Mouse (Mus musculus): Measurements from ENCODE around the gene Cchcr1. TPM values are rescaled to one million over a fixed set of nuclear protein-coding genes. Genes with fewer than 3 reads are reported as not detected.
"Not testable (repeated sequence)": the region's sequence is repeated elsewhere in the genome, so short reads cannot be mapped to it uniquely, and the experiment has no call there.

Cchcr1 gene
- polyA plus RNA-seq, 1 experiment from 2014 or later: 2.4 TPM

DNA sequence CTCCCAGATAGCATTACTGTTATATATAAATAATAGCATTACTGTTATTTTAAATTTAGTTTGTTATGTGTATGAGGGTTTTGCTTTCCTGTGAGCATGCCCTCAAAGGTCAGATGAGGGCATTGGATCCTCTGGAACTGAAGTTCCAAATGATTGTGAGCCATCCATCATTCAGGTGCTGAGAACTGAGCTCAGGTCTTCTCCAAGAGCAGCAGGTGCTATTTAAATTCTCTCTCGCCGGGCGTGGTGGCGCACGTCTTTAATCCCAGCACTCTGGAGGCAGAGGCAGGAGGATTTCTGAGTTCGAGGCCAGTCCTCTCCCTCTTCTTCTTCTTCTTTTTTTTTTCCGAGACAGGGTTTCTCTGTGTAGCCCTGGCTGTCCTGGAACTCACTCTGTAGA, 19.8 kb upstream of the Cchcr1 start:
- Histone ChIP-seq H3K27me3 (ENCODE audit: control insufficient read depth, insufficient read depth, low read length) (no peaks in the 10 kb centered on the region), H3K9ac (replicated peaks; ENCODE audit: low read depth, low read length) (no peak overlapping the region), H3K4me3 (ENCODE audit: low read depth, low read length) (no peak overlapping the region), H3K27ac (ENCODE audit: low read depth, low read length) (no peak overlapping the region), H3K4me1 (ENCODE audit: control insufficient read depth, insufficient read depth, low read length) (no peaks in the 10 kb centered on the region), H3K36me3 (ENCODE audit: control insufficient read depth, insufficient read depth, low read length) (no peaks in the 10 kb centered on the region), H3K4me2 (ENCODE audit: low read depth, low read length) (no peak overlapping the region), H3K9me3 (ENCODE audit: control insufficient read depth, low read length) (no peaks in the 10 kb centered on the region)
- no peak for ATAC-seq (ENCODE audit: low read depth)
- WGBS: 94% methylated on average over 7 of the region's 7 CpGs

GRCm38 (mm10) chr17:35502226-35502625, 14.7 kb upstream of the Cchcr1 start:
- ATAC-seq (ENCODE audit: low read depth): no peak

DNA sequence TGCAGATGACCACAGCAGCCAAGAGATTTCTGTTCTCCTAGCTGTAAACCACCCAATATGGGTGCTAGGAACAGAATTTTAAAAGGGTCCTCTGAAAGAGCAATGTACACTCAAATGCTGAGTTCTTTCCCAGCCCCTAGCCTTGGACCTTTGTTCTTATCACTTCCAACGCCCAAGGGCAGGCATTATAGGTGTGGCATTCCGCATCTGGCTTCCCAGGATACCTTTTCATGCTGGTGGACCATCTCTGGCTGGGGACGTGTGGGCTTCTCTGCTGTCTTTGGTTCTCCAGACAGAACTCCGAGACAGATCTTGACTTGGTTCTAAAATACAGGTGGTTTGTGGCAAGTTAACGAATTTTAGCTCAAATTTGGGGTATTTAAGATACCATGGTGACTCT, 14.1 kb upstream of the Cchcr1 start:
- Histone ChIP-seq H3K27me3 (ENCODE audit: control insufficient read depth, insufficient read depth, low read length) (no peaks in the 10 kb centered on the region; the same call in 1 of the 2 replicates), H3K9me3 (ENCODE audit: control insufficient read depth, low read length) (no peaks in the 10 kb centered on the region), H3K4me3 (ENCODE audit: low read depth, low read length) (no peak overlapping the region), H3K4me1 (ENCODE audit: control insufficient read depth, insufficient read depth, low read length) (no peaks in the 10 kb centered on the region), H3K36me3 (ENCODE audit: control insufficient read depth, insufficient read depth, low read length) (no peaks in the 10 kb centered on the region), H3K9ac (replicated peaks; ENCODE audit: low read depth, low read length) (no peak overlapping the region), H3K27ac (ENCODE audit: low read depth, low read length) (no peak overlapping the region), H3K4me2 (ENCODE audit: low read depth, low read length) (no peak overlapping the region)
- 53% methylated on average over 5 of the region's 5 CpGs for WGBS
- ATAC-seq (ENCODE audit: low read depth): no peak

More at GRCm38 (mm10) chr17:35502226-35502625, 14.7 kb upstream of the Cchcr1 start:
- no peak overlapping the region for H3K4me2 ChIP-seq (ENCODE audit: low read depth, low read length)
- no peak overlapping the region for H3K4me3 ChIP-seq (ENCODE audit: low read depth, low read length)
- 6% methylated on average over 6 of the region's 6 CpGs for WGBS
- H3K36me3 ChIP-seq (ENCODE audit: control insufficient read depth, insufficient read depth, low read length): no peaks in the 10 kb centered on the region
- no peaks in the 10 kb centered on the region for H3K4me1 ChIP-seq (ENCODE audit: control insufficient read depth, insufficient read depth, low read length)
- no peaks in the 10 kb centered on the region; the same call in 1 of the 2 replicates for H3K27me3 ChIP-seq (ENCODE audit: control insufficient read depth, insufficient read depth, low read length)
- H3K27ac ChIP-seq (ENCODE audit: low read depth, low read length): no peak overlapping the region
- no peaks in the 10 kb centered on the region for H3K9me3 ChIP-seq (ENCODE audit: control insufficient read depth, low read length)
- H3K9ac ChIP-seq (replicated peaks; ENCODE audit: low read depth, low read length): no peak overlapping the region

DNA sequence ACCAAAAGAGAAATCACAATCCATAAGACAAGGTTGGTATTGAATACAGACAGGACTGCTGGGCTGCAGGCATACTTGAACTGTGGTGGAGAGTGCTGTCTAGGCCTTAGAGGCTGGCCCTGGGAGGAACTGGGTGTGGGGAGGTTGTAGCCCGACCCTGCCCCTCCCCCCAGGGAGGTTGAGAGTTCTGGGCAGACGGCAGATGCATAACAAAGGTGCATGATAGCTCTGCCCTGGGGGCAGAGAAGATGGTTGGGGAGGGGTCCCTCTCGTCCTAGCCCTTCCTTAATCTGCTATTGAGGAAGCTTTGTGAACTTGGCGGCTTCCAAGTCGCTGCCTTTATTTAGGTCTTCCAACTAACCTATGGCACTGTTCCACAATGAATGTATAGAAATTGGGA, 13.1 kb upstream of the Cchcr1 start:
- ATAC-seq (ENCODE audit: low read depth): no peak
- WGBS: 27% methylated on average over 5 of the region's 5 CpGs
- no peak overlapping the region for H3K27ac ChIP-seq (ENCODE audit: low read depth, low read length)
- no peaks in the 10 kb centered on the region for H3K9me3 ChIP-seq (ENCODE audit: control insufficient read depth, low read length)
- no peak overlapping the region for H3K4me3 ChIP-seq (ENCODE audit: low read depth, low read length)
- H3K4me2 ChIP-seq (ENCODE audit: low read depth, low read length): no peak overlapping the region
- no peaks in the 10 kb centered on the region for H3K4me1 ChIP-seq (ENCODE audit: control insufficient read depth, insufficient read depth, low read length)
- H3K27me3 ChIP-seq (ENCODE audit: control insufficient read depth, insufficient read depth, low read length): no peaks in the 10 kb centered on the region; the same call in 1 of the 2 replicates
- H3K36me3 ChIP-seq (ENCODE audit: control insufficient read depth, insufficient read depth, low read length): no peaks in the 10 kb centered on the region
- H3K9ac ChIP-seq (replicated peaks; ENCODE audit: low read depth, low read length): no peak overlapping the region

- H3K4me1 ChIP-seq (ENCODE audit: control insufficient read depth, insufficient read depth, low read length): no peaks in the 10 kb centered on the region
- no peaks in the 10 kb centered on the region for H3K9me3 ChIP-seq (ENCODE audit: control insufficient read depth, low read length)
- H3K4me3 ChIP-seq (ENCODE audit: low read depth, low read length): no peak overlapping the region
- WGBS: 25% methylated on average over 8 of the region's 8 CpGs
- no peak overlapping the region for H3K4me2 ChIP-seq (ENCODE audit: low read depth, low read length)
- no peak overlapping the region for H3K27ac ChIP-seq (ENCODE audit: low read depth, low read length)
- H3K9ac ChIP-seq (replicated peaks; ENCODE audit: low read depth, low read length): no peak overlapping the region
- no peaks in the 10 kb centered on the region; the same call in 1 of the 2 replicates for H3K27me3 ChIP-seq (ENCODE audit: control insufficient read depth, insufficient read depth, low read length)
- no peak for ATAC-seq (ENCODE audit: low read depth)
- no peaks in the 10 kb centered on the region for H3K36me3 ChIP-seq (ENCODE audit: control insufficient read depth, insufficient read depth, low read length)
These were observed 12.0 kb upstream of the Cchcr1 start for GRCm38 (mm10) chr17:35504628-35505481.

GRCm38 (mm10) chr17:35505776-35506175, 11.1 kb upstream of the Cchcr1 start, which contains the start of gene Pou5f1:
Gene Pou5f1 (plus strand): TSS chr17:35506018.
- WGBS: 49% methylated on average over 12 of the region's 13 CpGs

GRCm38 (mm10) chr17:35506881-35507280, 10.0 kb upstream of the Cchcr1 start:
- Histone ChIP-seq H3K9me3 (ENCODE audit: control insufficient read depth, low read length) (no peaks in the 10 kb centered on the region), H3K27me3 (ENCODE audit: control insufficient read depth, insufficient read depth, low read length) (no peaks in the 10 kb centered on the region; the same call in 1 of the 2 replicates), H3K4me2 (ENCODE audit: low read depth, low read length) (no peak overlapping the region), H3K36me3 (ENCODE audit: control insufficient read depth, insufficient read depth, low read length) (no peaks in the 10 kb centered on the region), H3K27ac (ENCODE audit: low read depth, low read length) (no peak overlapping the region), H3K4me1 (ENCODE audit: control insufficient read depth, insufficient read depth, low read length) (no peaks in the 10 kb centered on the region), H3K9ac (replicated peaks; ENCODE audit: low read depth, low read length) (no peak overlapping the region), H3K4me3 (ENCODE audit: low read depth, low read length) (no peak overlapping the region)
- 22% methylated on average over 10 of the region's 10 CpGs for WGBS
- ATAC-seq (ENCODE audit: low read depth): no peak

More at GRCm38 (mm10) chr17:35505776-35506175, 11.1 kb upstream of the Cchcr1 start, which contains the start of gene Pou5f1:
- H3K27me3 ChIP-seq (ENCODE audit: control insufficient read depth, insufficient read depth, low read length): no peaks in the 10 kb centered on the region; the same call in 1 of the 2 replicates
- H3K4me1 ChIP-seq (ENCODE audit: control insufficient read depth, insufficient read depth, low read length): no peaks in the 10 kb centered on the region
- H3K9me3 ChIP-seq (ENCODE audit: control insufficient read depth, low read length): no peaks in the 10 kb centered on the region
- no peaks in the 10 kb centered on the region for H3K36me3 ChIP-seq (ENCODE audit: control insufficient read depth, insufficient read depth, low read length)
- no peak within 1 kb of the TSS for H3K4me2 ChIP-seq (ENCODE audit: low read depth, low read length)
- no peak within 1 kb of the TSS for H3K27ac ChIP-seq (ENCODE audit: low read depth, low read length)
- ATAC-seq (ENCODE audit: low read depth): no peak
- H3K4me3 ChIP-seq (ENCODE audit: low read depth, low read length): no peak within 1 kb of the TSS
- no peak within 1 kb of the TSS for H3K9ac ChIP-seq (replicated peaks; ENCODE audit: low read depth, low read length)

- H3K36me3 ChIP-seq (ENCODE audit: control insufficient read depth, insufficient read depth, low read length): no peaks in the 10 kb centered on the region
- H3K27me3 ChIP-seq (ENCODE audit: control insufficient read depth, insufficient read depth, low read length): no peaks in the 10 kb centered on the region; the same call in 1 of the 2 replicates
- no peaks in the 10 kb centered on the region for H3K4me1 ChIP-seq (ENCODE audit: control insufficient read depth, insufficient read depth, low read length)
- no peak overlapping the region for H3K4me2 ChIP-seq (ENCODE audit: low read depth, low read length)
- no peak for ATAC-seq (ENCODE audit: low read depth)
- H3K4me3 ChIP-seq (ENCODE audit: low read depth, low read length): no peak overlapping the region
- WGBS: 31% methylated on average over 13 of the region's 13 CpGs
- H3K27ac ChIP-seq (ENCODE audit: low read depth, low read length): no peak overlapping the region
- no peak overlapping the region for H3K9ac ChIP-seq (replicated peaks; ENCODE audit: low read depth, low read length)
- no peaks in the 10 kb centered on the region for H3K9me3 ChIP-seq (ENCODE audit: control insufficient read depth, low read length)
These were observed 9.2 kb upstream of the Cchcr1 start for GRCm38 (mm10) chr17:35507556-35508260.

DNA sequence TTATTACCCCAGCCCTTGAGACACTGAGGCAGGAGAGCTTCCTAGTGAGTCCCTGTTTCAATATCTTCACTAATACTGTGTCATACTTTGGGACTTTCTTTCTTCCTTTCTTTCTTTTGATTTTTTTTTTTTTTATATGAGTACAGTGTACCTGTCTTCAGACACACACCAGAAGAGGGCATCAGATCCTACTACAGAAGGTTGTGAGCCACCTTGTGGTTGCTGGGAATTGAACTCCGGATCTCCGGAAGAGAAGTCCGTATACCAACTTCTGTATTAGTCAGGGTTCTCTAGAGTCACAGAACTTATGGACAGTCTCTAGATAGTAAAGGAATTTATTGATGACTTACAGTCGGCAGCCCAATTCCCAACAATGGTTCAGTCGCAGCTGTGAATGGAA, 8.6 kb upstream of the Cchcr1 start:
- H3K4me1 ChIP-seq (ENCODE audit: control insufficient read depth, insufficient read depth, low read length); H3K36me3 ChIP-seq (ENCODE audit: control insufficient read depth, insufficient read depth, low read length); H3K4me3 ChIP-seq (ENCODE audit: low read depth, low read length); H3K27me3 ChIP-seq (ENCODE audit: control insufficient read depth, insufficient read depth, low read length); H3K9ac ChIP-seq (replicated peaks; ENCODE audit: low read depth, low read length); ATAC-seq (ENCODE audit: low read depth); H3K4me2 ChIP-seq (ENCODE audit: low read depth, low read length); H3K27ac ChIP-seq (ENCODE audit: low read depth, low read length); H3K9me3 ChIP-seq (ENCODE audit: control insufficient read depth, low read length): not testable (repeated sequence)
- 64% methylated on average over 5 of the region's 5 CpGs for WGBS
